Mouse (Mus musculus) midbrain, embryonic 10.5 days (tissue): ENCODE results near the gene Fam181a. TPM values are rescaled to one million over a fixed set of nuclear protein-coding genes. Genes with fewer than 3 reads are reported as not detected.

Source experiments
- polyA plus RNA-seq: library from polyadenylated mRNA; unstranded; fragments of >200 nt; fragmentation: Nextera tagmentation; extraction: Ambion mirVana; gene quantifications from 2 replicates; pipeline ENCODE4 v1.2.1, GENCODE M21; 2016

The Fam181a gene
- polyA plus RNA-seq, 1 experiment from 2014 or later: 52.7 TPM

Other genes with a start within 250 kb of the Fam181a start
- gene Prima1, start 68.8 kb upstream of the Fam181a start, polyA plus RNA-seq: 1.5 and 1.8 TPM in 2 replicates
- 0.53 and 0.83 TPM in 2 replicates for gene Asb2, start 45.0 kb downstream of the Fam181a start, polyA plus RNA-seq
- gene Otub2, start 77.7 kb downstream of the Fam181a start, polyA plus RNA-seq: 11.8 and 12.7 TPM in 2 replicates
- gene 9330161L09Rik, start 96.8 kb downstream of the Fam181a start, polyA plus RNA-seq: 0.47 and 0.89 TPM in 2 replicates
- 100 and 101 TPM in 2 replicates for gene Ddx24, start 114.9 kb downstream of the Fam181a start, polyA plus RNA-seq
- 0.75 and 1.4 TPM in 2 replicates for gene Ifi27, start 123.2 kb downstream of the Fam181a start, polyA plus RNA-seq
- gene Ifi27l2a, start 132.7 kb downstream of the Fam181a start, polyA plus RNA-seq: 0.48 and 1.4 TPM in 2 replicates
- gene Ifi27l2b, start 146.2 kb downstream of the Fam181a start, polyA plus RNA-seq: not detected in 2 replicates
- gene Ppp4r4, start 221.3 kb downstream of the Fam181a start, polyA plus RNA-seq: 2.6 and 3.4 TPM in 2 replicates